Mouse (Mus musculus) lung, postnatal 0 days (tissue): Measurements from ENCODE around the gene Calcb. TPM values are rescaled to one million over a fixed set of nuclear protein-coding genes. Genes with fewer than 3 reads are reported as not detected.

ENCODE experiments used
- ATAC-seq: fragments of 200-750 bp; cut with Nextera tagmentation; 2 replicates; pipeline ENCODE4 v1.8.0; 2017; ENCODE audit warnings: moderate library complexity
- DNase-seq: peaks from one replicate; pipeline ENCODE4 v3.0.0-alpha.2; 2016; ENCODE audit warnings: low spot score
- H3K27ac ChIP-seq: fragments of 300-500 bp; sonication (generic); 2 replicates; pipeline ENCODE4 v1.5.1; 2014; ENCODE audit warnings: antibody characterized with exemption, mild to moderate bottlenecking, low read length, mixed read lengths
- H3K27me3 ChIP-seq: fragments of 300-500 bp; sonication (generic); replicated peaks from 2 replicates; pipeline ENCODE4 v1.6.1; 2014; ENCODE audit warnings: low read length, mixed read lengths; ENCODE audit not compliant: insufficient read depth
- H3K36me3 ChIP-seq: fragments of 300-500 bp; sonication (generic); 2 replicates; pipeline ENCODE4 v1.6.1; 2014; ENCODE audit warnings: low read length, mixed read lengths; ENCODE audit not compliant: insufficient read depth
- H3K4me1 ChIP-seq: fragments of 300-500 bp; sonication (generic); 2 replicates; pipeline ENCODE4 v1.6.1; 2014; ENCODE audit warnings: antibody characterized with exemption, low read depth, low read length, mixed read lengths; ENCODE audit not compliant: insufficient read depth
- H3K4me2 ChIP-seq: fragments of 300-500 bp; sonication (generic); replicated peaks from 2 replicates; pipeline ENCODE4 v1.6.1; 2014; ENCODE audit warnings: low read depth, mild to moderate bottlenecking, low read length, moderate library complexity, mixed read lengths
- H3K4me3 ChIP-seq: fragments of 300-500 bp; sonication (generic); 2 replicates; pipeline ENCODE4 v1.5.1; 2014; ENCODE audit warnings: low read depth, low read length
- H3K9ac ChIP-seq: fragments of 300-500 bp; sonication (generic); replicated peaks from 2 replicates; pipeline ENCODE4 v1.6.1; 2014; ENCODE audit warnings: low read depth, mild to moderate bottlenecking
- H3K9me3 ChIP-seq: fragments of 300-500 bp; sonication (generic); 2 replicates; pipeline ENCODE4 v1.6.1; 2016; ENCODE audit warnings: low read length, mixed read lengths
- CTCF ChIP-seq: IDR thresholded peaks from 2 replicates; pipeline ENCODE4 v1.5.1; 2016; ENCODE audit warnings: antibody characterized with exemption, mild to moderate bottlenecking
- EP300 ChIP-seq: IDR thresholded peaks from 2 replicates; pipeline ENCODE4 v1.6.1; 2016; ENCODE audit warnings: antibody characterized with exemption, mild to moderate bottlenecking, control low read depth
- WGBS: fragments of 180-500 bp; shearing (Covaris S2); extraction: QIAGEN DNeasy Blood & Tissue Kit; methylation state at CpG from one replicate; pipeline ENCODE4 v1.1.7; 2014; 5-methylcytosine and 5-hydroxymethylcytosine counted together
- polyA plus RNA-seq: library from polyadenylated mRNA; unstranded; fragments of >200 nt; fragmentation: Nextera tagmentation; extraction: Ambion mirVana; gene quantifications from 2 replicates; pipeline ENCODE4 v1.2.1, GENCODE M21; 2015

The Calcb gene
- polyA plus RNA-seq, 1 experiment from 2014 or later, result 2.1 TPM

GRCm38 (mm10) chr7:114762660-114763059 is 44.2 kb downstream of the Calcb start:
- no peak overlapping the region for H3K27ac ChIP-seq
- WGBS, result 57% methylated on average over 2 of the region's 2 CpGs
- no peaks in the 10 kb centered on the region for H3K36me3 ChIP-seq
- H3K4me1 ChIP-seq, result no peaks in the 10 kb centered on the region
- H3K27me3 ChIP-seq, result no peaks in the 10 kb centered on the region
- no peaks in the 10 kb centered on the region for H3K9me3 ChIP-seq
- DNase-seq (no peak), ATAC-seq (no peak)
- H3K4me3 ChIP-seq, result no peak overlapping the region
- no peak overlapping the region for H3K9ac ChIP-seq
- no peak overlapping the region for H3K4me2 ChIP-seq
- TF ChIP-seq CTCF (no peak), EP300 (no peak)

- ATAC-seq, result no peak
- TF ChIP-seq CTCF (no peak), EP300 (no peak)
- Histone ChIP-seq H3K4me1 (no peaks in the 10 kb centered on the region), H3K9ac (no peak overlapping the region), H3K4me2 (no peak overlapping the region), H3K4me3 (no peak overlapping the region), H3K9me3 (no peaks in the 10 kb centered on the region), H3K27ac (no peak overlapping the region), H3K27me3 (no peaks in the 10 kb centered on the region), H3K36me3 (no peaks in the 10 kb centered on the region)
- DNase-seq, result no peak
- WGBS, result 80% methylated on average over 3 of the region's 3 CpGs
These were observed 46.8 kb downstream of the Calcb start for GRCm38 (mm10) chr7:114765273-114765672.

DNA sequence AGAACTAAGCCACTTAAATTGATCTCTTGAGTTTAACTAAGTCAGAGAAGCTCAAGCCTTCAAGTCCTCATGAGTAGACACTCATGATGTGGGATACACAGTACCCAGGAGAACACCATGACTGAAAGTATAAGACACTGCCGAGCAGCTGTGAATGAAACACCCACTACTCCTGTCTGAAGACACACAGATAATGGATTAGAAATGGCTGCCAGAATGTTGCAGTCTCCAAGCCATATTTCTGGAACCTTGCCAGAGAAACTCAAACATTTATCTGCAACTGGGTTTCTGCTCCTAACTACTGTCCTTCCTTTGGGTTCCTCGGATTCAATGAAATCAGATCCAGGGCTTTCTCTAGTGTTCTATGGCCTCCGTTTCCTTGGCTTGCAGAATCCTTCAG is 48.1 kb downstream of the Calcb start:
- H3K27me3 ChIP-seq, result no peaks in the 10 kb centered on the region
- ATAC-seq (no peak), DNase-seq (no peak)
- H3K9me3 ChIP-seq, result no peaks in the 10 kb centered on the region
- TF ChIP-seq CTCF (no peak), EP300 (no peak)
- no peak overlapping the region for H3K4me2 ChIP-seq
- no peaks in the 10 kb centered on the region for H3K4me1 ChIP-seq
- H3K9ac ChIP-seq, result no peak overlapping the region
- H3K36me3 ChIP-seq, result no peaks in the 10 kb centered on the region
- H3K27ac ChIP-seq, result no peak overlapping the region
- no peak overlapping the region for H3K4me3 ChIP-seq
- WGBS, result 64% methylated on average over 3 of the region's 3 CpGs

DNA sequence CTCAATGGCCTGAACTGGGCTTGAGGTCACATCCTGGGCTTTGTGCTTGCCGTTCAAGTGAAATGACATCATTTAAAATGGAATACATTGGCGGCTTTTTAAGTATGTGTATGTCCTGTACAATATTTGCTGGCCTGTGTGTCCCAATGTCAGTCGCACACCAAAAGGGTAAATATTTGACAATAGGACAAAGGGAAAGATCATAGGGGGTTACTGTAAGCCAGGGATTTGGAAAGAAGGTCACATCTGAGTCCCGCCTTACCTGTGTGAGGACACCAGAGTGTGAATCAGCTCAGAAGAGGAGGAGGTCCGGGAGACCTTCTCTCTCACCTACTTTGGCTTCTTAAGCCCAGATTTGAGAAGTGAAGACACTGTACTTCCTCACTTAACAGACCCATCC is 50.1 kb downstream of the Calcb start:
- Histone ChIP-seq H3K9ac (no peak overlapping the region), H3K4me2 (no peak overlapping the region), H3K36me3 (no peaks in the 10 kb centered on the region), H3K4me1 (no peaks in the 10 kb centered on the region), H3K4me3 (no peak overlapping the region), H3K27me3 (no peaks in the 10 kb centered on the region), H3K27ac (no peak overlapping the region), H3K9me3 (no peaks in the 10 kb centered on the region)
- 76% methylated on average over 5 of the region's 5 CpGs for WGBS
- DNase-seq, result no peak
- ATAC-seq, result no peak
- TF ChIP-seq EP300 (no peak), CTCF (no peak)

DNA sequence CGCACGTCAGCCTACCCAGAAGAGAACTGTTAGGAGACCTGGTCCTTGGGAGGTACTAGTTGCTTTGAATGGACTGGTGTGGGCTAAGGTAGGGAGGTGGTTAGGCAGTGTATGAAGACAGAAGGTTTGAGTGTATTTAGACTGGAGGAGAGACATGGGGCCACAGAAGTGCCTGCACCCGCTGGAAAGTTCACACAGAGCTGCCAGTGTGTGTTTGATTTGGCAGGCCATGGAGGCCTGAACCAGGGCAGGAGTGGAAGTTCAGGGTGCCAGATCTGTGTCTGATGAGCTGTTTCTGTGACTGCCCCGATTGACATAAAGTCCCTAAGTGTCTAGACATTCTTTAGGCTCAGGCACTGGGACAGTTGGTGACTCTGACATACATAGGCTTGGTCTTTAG is 50.6 kb downstream of the Calcb start:
- Histone ChIP-seq H3K36me3 (no peaks in the 10 kb centered on the region), H3K27ac (no peak overlapping the region), H3K9ac (no peak overlapping the region), H3K4me1 (no peaks in the 10 kb centered on the region), H3K4me2 (no peak overlapping the region), H3K27me3 (no peaks in the 10 kb centered on the region), H3K9me3 (no peaks in the 10 kb centered on the region), H3K4me3 (no peak overlapping the region)
- 69% methylated on average over 4 of the region's 4 CpGs for WGBS
- TF ChIP-seq EP300, result no peak
- no peak for TF ChIP-seq CTCF
- no peak for DNase-seq
- no peak for ATAC-seq

DNA sequence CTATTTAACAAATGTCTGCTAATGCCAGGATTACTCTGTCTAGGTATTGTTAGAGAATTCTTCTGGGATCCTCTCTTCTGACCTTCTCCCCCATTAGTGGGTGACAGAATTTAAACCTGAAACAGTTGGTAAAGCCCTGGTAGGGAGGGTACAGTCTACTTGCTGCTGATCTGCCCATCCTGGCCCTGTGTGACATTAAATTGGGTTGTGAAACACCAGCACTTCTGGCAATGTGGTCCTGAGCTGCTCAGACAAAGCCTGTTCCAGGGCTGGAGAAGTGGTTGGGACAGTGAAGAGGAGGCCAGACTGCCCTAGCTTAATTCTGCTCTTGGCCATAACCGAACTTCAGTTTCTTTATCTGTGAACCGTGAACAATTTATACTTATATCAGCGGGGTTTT is 52.1 kb downstream of the Calcb start:
- no peak overlapping the region for H3K9ac ChIP-seq
- no peak overlapping the region for H3K4me2 ChIP-seq
- H3K27me3 ChIP-seq, result no peaks in the 10 kb centered on the region
- H3K4me1 ChIP-seq, result no peaks in the 10 kb centered on the region
- no peaks in the 10 kb centered on the region for H3K9me3 ChIP-seq
- WGBS, result 82% methylated on average over 3 of the region's 3 CpGs
- no peak for TF ChIP-seq CTCF
- TF ChIP-seq EP300, result no peak
- no peak for ATAC-seq
- H3K4me3 ChIP-seq, result no peak overlapping the region
- no peak for DNase-seq
- H3K36me3 ChIP-seq, result no peaks in the 10 kb centered on the region
- no peak overlapping the region for H3K27ac ChIP-seq

DNA sequence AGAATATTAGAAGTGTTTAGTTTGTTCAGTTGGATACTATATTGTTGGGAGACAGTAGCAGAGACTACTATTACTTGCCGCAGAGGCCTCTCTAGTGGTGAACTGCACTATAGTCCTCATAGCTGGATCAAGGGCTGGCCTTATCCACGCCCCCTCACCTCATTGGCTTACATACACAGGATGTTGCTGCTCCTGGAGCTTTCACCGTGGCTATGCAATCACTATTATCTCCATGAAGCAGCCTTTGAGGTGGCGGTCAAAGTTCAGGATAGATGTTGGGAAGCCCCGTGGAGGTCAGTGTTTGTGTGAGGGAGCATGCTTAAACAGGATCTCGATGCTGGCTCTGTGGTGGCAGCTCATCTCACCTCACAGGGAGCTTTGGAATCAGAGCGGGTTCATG is 53.4 kb downstream of the Calcb start:
- Histone ChIP-seq H3K27ac (no peak overlapping the region), H3K9ac (no peak overlapping the region), H3K9me3 (no peaks in the 10 kb centered on the region), H3K4me2 (no peak overlapping the region), H3K36me3 (no peaks in the 10 kb centered on the region), H3K4me1 (no peaks in the 10 kb centered on the region), H3K4me3 (no peak overlapping the region), H3K27me3 (no peaks in the 10 kb centered on the region)
- no peak for DNase-seq
- ATAC-seq, result no peak
- WGBS, result 55% methylated on average over 7 of the region's 7 CpGs
- TF ChIP-seq EP300 (no peak), CTCF (no peak)

Other genes starting within 250 kb of the Calcb start
- 2.1 and 3.0 TPM in 2 replicates for gene Cyp2r1, start 155.7 kb upstream of the Calcb start, polyA plus RNA-seq
- 9.6 and 11.4 TPM in 2 replicates for gene Calca, start 82.3 kb upstream of the Calcb start, polyA plus RNA-seq
- gene Insc, start 25.1 kb downstream of the Calcb start, polyA plus RNA-seq, result 0.66 and 0.77 TPM in 2 replicates